Mouse (Mus musculus) C2C12 (cell line): ENCODE measurements around the gene Irf2. TPM values are rescaled to one million over a fixed set of nuclear protein-coding genes. Genes with fewer than 3 reads are reported as not detected.

Source experiments
- H3K27me3 ChIP-seq: one replicate; pipeline ENCODE4 v1.6.1; 2011; ENCODE audit not compliant: control insufficient read depth, insufficient read depth, insufficient read length
- H3K36me3 ChIP-seq: one replicate; pipeline ENCODE4 v1.6.1; 2011; ENCODE audit not compliant: control insufficient read depth, insufficient read depth
- H3K4me3 ChIP-seq: one replicate; pipeline ENCODE4 v1.5.1; 2011; ENCODE audit warnings: mild to moderate bottlenecking, control low read depth; ENCODE audit not compliant: poor library complexity, insufficient read depth, severe bottlenecking
- H3K79me2 ChIP-seq: one replicate; pipeline ENCODE4 v1.6.1; 2011; ENCODE audit not compliant: control insufficient read depth, insufficient read depth
- H3K79me3 ChIP-seq: one replicate; pipeline ENCODE4 v1.6.1; 2011; ENCODE audit warnings: low read depth, control low read depth
- H3ac ChIP-seq: one replicate; pipeline ENCODE3; 2011; ENCODE audit warnings: low read depth; ENCODE audit not compliant: control insufficient read depth, insufficient read length
- CEBPB ChIP-seq: IDR thresholded peaks from one replicate; pipeline ENCODE4 v1.6.1; 2011; ENCODE audit warnings: low read depth, mild to moderate bottlenecking, control low read depth, moderate library complexity
- CTCF ChIP-seq: IDR thresholded peaks from one replicate; pipeline ENCODE4 v1.5.1; 2011; ENCODE audit not compliant: control insufficient read depth, insufficient read depth, insufficient read length
- FOSL1 ChIP-seq: IDR thresholded peaks from one replicate; pipeline ENCODE4 v1.8.0; 2011; ENCODE audit warnings: mild to moderate bottlenecking, low read length; ENCODE audit not compliant: poor library complexity, insufficient read depth, severe bottlenecking
- MAX ChIP-seq: IDR thresholded peaks from one replicate; pipeline ENCODE4 v1.6.1; 2011; ENCODE audit warnings: mild to moderate bottlenecking, control low read depth
- MYOD1 ChIP-seq: IDR thresholded peaks from one replicate; pipeline ENCODE4 v1.6.1; 2011; ENCODE audit warnings: low read depth; ENCODE audit not compliant: control insufficient read depth, insufficient read length
- MYOG ChIP-seq: IDR thresholded peaks from one replicate; pipeline ENCODE4 v1.6.1; 2011; ENCODE audit not compliant: control insufficient read depth, insufficient read length; ENCODE audit errors: extremely low read depth
- USF1 ChIP-seq: IDR thresholded peaks from one replicate; pipeline ENCODE4 v1.6.1; 2011; ENCODE audit warnings: low read depth, mild to moderate bottlenecking, control low read depth, moderate library complexity
- polyA plus RNA-seq: library from polyadenylated mRNA; unstranded; fragments of >200 nt; fragmentation: generic; extraction: Trizol; gene quantifications from one replicate; pipeline ENCODE4 v1.2.1, GENCODE M21; 2012; ENCODE audit warnings: missing spikeins

Irf2 gene
- polyA plus RNA-seq, 1 experiment = 7.6 TPM

DNA sequence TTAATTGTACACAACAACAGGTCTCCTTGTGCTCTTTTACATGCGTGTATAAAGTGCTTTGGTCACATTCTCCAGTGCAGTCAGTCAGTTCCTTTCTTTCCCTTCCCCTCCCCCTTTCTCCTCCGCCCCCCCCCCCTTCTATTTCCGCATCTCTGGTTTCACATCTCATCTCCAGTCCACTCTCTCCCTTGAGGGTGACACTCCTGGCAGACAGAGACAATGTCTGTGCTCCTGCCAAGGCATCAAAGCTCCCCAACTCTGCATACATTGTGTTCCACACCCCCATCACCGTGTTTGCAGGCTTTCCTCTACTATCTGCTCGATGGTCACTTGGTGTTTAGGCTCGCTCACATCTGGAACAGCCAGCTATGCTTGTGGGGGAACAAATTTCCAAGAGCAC is 147.9 kb downstream of the Irf2 start:
- Histone ChIP-seq H3K27me3 (no peaks in the 10 kb centered on the region), H3ac (no peak overlapping the region), H3K79me3 (no peaks in the 10 kb centered on the region), H3K4me3 (no peak overlapping the region), H3K36me3 (no peaks in the 10 kb centered on the region), H3K79me2 (no peaks in the 10 kb centered on the region)
- TF ChIP-seq CEBPB = no peak
- TF ChIP-seq FOSL1 = no peak
- no peak for TF ChIP-seq MYOD1
- no peak for TF ChIP-seq MAX
- no peak for TF ChIP-seq CTCF
- TF ChIP-seq USF1 = no peak
- TF ChIP-seq MYOG = no peak

- Histone ChIP-seq H3K79me3 (no peaks in the 10 kb centered on the region), H3ac (no peak overlapping the region), H3K27me3 (no peaks in the 10 kb centered on the region), H3K36me3 (no peaks in the 10 kb centered on the region), H3K79me2 (no peaks in the 10 kb centered on the region), H3K4me3 (no peak overlapping the region)
- TF ChIP-seq USF1 = no peak
- no peak for TF ChIP-seq CEBPB
- no peak for TF ChIP-seq MYOG
- no peak for TF ChIP-seq CTCF
- TF ChIP-seq MYOD1 = no peak
- no peak for TF ChIP-seq MAX
- no peak for TF ChIP-seq FOSL1
Measured at GRCm38 (mm10) chr8:46888575-46888974, 149.0 kb downstream of the Irf2 start.

GRCm38 (mm10) chr8:46890241-46890640 is 150.7 kb downstream of the Irf2 start:
- Histone ChIP-seq H3K36me3 (no peaks in the 10 kb centered on the region), H3K27me3 (no peaks in the 10 kb centered on the region), H3K79me2 (no peaks in the 10 kb centered on the region), H3ac (no peak overlapping the region), H3K4me3 (no peak overlapping the region), H3K79me3 (no peaks in the 10 kb centered on the region)
- TF ChIP-seq FOSL1 (no peak), USF1 (no peak), CTCF (no peak), MAX (no peak)

GRCm38 (mm10) chr8:46892511-46893273 is 153.2 kb downstream of the Irf2 start:
- H3K79me3 ChIP-seq = no peaks in the 10 kb centered on the region
- no peaks in the 10 kb centered on the region for H3K27me3 ChIP-seq
- TF ChIP-seq CEBPB (no peak), MYOD1 (no peak), CTCF (no peak), MYOG (no peak)
- H3K79me2 ChIP-seq = no peaks in the 10 kb centered on the region
- no peak overlapping the region for H3ac ChIP-seq
- H3K36me3 ChIP-seq = no peaks in the 10 kb centered on the region
- H3K4me3 ChIP-seq = no peak overlapping the region

DNA sequence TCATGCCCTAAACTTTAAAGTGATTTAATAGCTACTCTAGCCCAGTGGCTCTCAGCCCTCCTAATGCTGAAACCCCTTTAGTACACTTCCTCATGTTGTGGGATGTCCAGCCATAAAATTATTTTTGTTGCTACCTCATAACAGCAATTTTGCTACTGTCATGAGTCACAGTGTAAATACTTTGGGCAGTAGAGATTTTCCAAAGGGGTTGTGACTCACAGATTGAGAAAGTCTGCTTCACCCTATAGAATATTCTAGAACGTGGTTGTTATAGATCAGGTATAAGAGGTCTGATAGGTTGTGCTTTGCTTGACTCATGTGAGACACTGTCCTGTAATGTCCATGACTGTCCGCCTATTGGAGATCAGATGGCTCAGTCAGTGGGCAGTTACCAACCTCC is 154.9 kb downstream of the Irf2 start:
- Histone ChIP-seq H3ac (no peak overlapping the region), H3K79me3 (no peaks in the 10 kb centered on the region), H3K36me3 (no peaks in the 10 kb centered on the region), H3K79me2 (no peaks in the 10 kb centered on the region), H3K27me3 (no peaks in the 10 kb centered on the region), H3K4me3 (no peak overlapping the region)
- TF ChIP-seq FOSL1 (peak; percentile 48), USF1 (no peak), MAX (no peak), CEBPB (peak; percentile 52)

- TF ChIP-seq CEBPB (peak; percentile 62), MYOD1 (no peak)
- no peaks in the 10 kb centered on the region for H3K36me3 ChIP-seq
- H3K27me3 ChIP-seq = no peaks in the 10 kb centered on the region
- H3ac ChIP-seq = no peak overlapping the region
- H3K79me3 ChIP-seq = no peaks in the 10 kb centered on the region
- H3K4me3 ChIP-seq = no peak overlapping the region
- no peaks in the 10 kb centered on the region for H3K79me2 ChIP-seq
Measured at GRCm38 (mm10) chr8:46896005-46896404, 156.5 kb downstream of the Irf2 start.
